Mouse (Mus musculus): ENCODE measurements around the gene Rere. TPM values are rescaled to one million over a fixed set of nuclear protein-coding genes. Genes with fewer than 3 reads are reported as not detected.
A peak's percentile ranks its signal among the peaks of the same experiment; 100 is the strongest.

Gene Rere
- total and polyA plus RNA-seq, 3 experiments: 3.1 to 36.5 (median 8.7) TPM

DNA sequence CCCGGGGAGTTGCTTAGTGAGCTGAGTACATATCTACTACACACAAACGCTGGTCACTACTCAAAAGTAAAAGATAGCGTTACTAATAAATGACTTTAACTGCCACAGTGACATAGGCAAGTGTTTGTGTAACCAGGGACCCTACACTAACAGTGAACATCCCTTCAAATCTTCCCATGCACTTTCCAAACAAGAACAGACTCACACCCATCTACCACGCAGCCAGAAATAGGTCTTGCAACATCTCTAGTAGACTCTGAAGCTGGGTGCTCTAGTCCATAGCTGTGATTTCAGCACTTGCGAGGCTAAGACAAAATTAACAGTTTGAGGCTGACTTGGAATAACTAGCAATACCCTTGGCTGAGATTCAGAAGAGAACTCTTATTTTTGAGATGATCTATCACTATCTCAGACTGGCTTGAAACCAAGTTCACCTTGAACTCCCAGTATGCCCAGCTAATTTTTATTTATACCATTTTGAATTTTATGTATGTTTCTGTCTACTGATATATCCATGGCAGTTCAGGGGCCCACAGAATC, 31.6 kb upstream of the Rere start:
- in situ Hi-C loops (cut with MboI; ENCODE audit: low pct_ligation_motif_present, low pct_unique_long_range_greater_than_20kb, low sequenced_read_pairs) (loop anchor here (10.0 kb wide), 1 partner anchor 375 kb away; no protein-coding TSS in a partner anchor), dilution Hi-C loops (cut with MboI; ENCODE audit: extremely low pct_ligation_motif_present, extremely low pct_unique_long_range_greater_than_20kb, low sequenced_read_pairs) (no loop called here)
- H3K27ac ChIP-seq (ENCODE audit: insufficient read depth, low read depth): no peak overlapping the region
- no peaks in the 10 kb centered on the region for H3K79me2 ChIP-seq (replicated peaks; ENCODE audit: control insufficient read depth, extremely low read depth, insufficient read depth, poor library complexity, severe bottlenecking)
- H3K4me2 ChIP-seq (ENCODE audit: insufficient read depth, low read depth, poor library complexity, severe bottlenecking): no peak overlapping the region
- no peak overlapping the region for H3K9ac ChIP-seq (ENCODE audit: insufficient read depth, low read depth)
- no peak for DNase-seq (ENCODE audit: extremely low read depth)
- H3K4me3 ChIP-seq (replicated peaks in 1 of 3; ENCODE audit: low read depth in 2 of 3, low read length in 2 of 3, poor library complexity in 1 of 3): no peak overlapping the region
- H3K36me3 ChIP-seq (replicated peaks in 1 of 2; ENCODE audit: control insufficient read depth in 1 of 2, insufficient read depth in 1 of 2, low read length in 1 of 2): peaks cover 61 to 85% of the 10 kb centered on the region in 2 experiments
- no peaks in the 10 kb centered on the region for H3K9me3 ChIP-seq (replicated peaks; ENCODE audit: low read length)
- H3K4me1 ChIP-seq (ENCODE audit: control insufficient read depth in 1 of 2, insufficient read depth in 2 of 2): no peaks in the 10 kb centered on the region
- no peak for TF ChIP-seq HCFC1 (IDR thresholded peaks at IDR 0.05; ENCODE audit: low read depth, low read length)
- 0 out of 2 replicates have a peak, but pooled peaks have one; percentile 23 for TF ChIP-seq POLR2A (IDR thresholded peaks at IDR 0.05; ENCODE audit: low read depth, low read length)
- no peak for TF ChIP-seq SMC3 (IDR thresholded peaks at IDR 0.05; ENCODE audit: low read depth, low read length)
- TF ChIP-seq IRF4 (IDR thresholded peaks at IDR 0.05; ENCODE audit: low read depth, low read length): no peak
- TF ChIP-seq JUN (IDR thresholded peaks at IDR 0.05; ENCODE audit: insufficient read depth, low read depth, low read length): no peak
- no peak for TF ChIP-seq MYC (IDR thresholded peaks at IDR 0.05; ENCODE audit: low read depth, low read length)
- TF ChIP-seq BHLHE40 (IDR thresholded peaks at IDR 0.05; ENCODE audit: low read depth, low read length): no peak
- no peak for TF ChIP-seq UBTF (IDR thresholded peaks at IDR 0.05; ENCODE audit: low read depth, low read length)
- TF ChIP-seq MEF2A (IDR thresholded peaks at IDR 0.05; ENCODE audit: borderline replicate concordance, low read depth, low read length): no peak
- no peak for TF ChIP-seq NELFE (IDR thresholded peaks at IDR 0.05; ENCODE audit: low read depth, low read length)
- TF ChIP-seq GABPA (IDR thresholded peaks at IDR 0.05; ENCODE audit: insufficient replicate concordance, low read depth, low read length): no peak
- no peak for TF ChIP-seq TBP (conservative IDR thresholded peaks at IDR 0.05; ENCODE audit: low read depth, low read length)
- TF ChIP-seq CTCF (conservative IDR thresholded peaks at IDR 0.05 in 1 of 2, IDR thresholded peaks at IDR 0.05 in 1 of 2; ENCODE audit: low read depth in 2 of 2, low read length in 2 of 2): no peak
- no peak; the same call in 1 of the 2 replicates for TF ChIP-seq ZMIZ1 (IDR thresholded peaks at IDR 0.05; ENCODE audit: low read depth, low read length)
- peak; percentile 34; the same call in 1 of the 2 replicates for TF ChIP-seq POLR2AphosphoS2 (IDR thresholded peaks at IDR 0.05; ENCODE audit: low read depth, low read length)
- no peak for TF ChIP-seq CHD2 (IDR thresholded peaks at IDR 0.05; ENCODE audit: low read length)
- no peak for TF ChIP-seq ZC3H11A (IDR thresholded peaks at IDR 0.05; ENCODE audit: low read depth, low read length)
- H3K27me3 ChIP-seq (replicated peaks): no peaks in the 10 kb centered on the region

DNA sequence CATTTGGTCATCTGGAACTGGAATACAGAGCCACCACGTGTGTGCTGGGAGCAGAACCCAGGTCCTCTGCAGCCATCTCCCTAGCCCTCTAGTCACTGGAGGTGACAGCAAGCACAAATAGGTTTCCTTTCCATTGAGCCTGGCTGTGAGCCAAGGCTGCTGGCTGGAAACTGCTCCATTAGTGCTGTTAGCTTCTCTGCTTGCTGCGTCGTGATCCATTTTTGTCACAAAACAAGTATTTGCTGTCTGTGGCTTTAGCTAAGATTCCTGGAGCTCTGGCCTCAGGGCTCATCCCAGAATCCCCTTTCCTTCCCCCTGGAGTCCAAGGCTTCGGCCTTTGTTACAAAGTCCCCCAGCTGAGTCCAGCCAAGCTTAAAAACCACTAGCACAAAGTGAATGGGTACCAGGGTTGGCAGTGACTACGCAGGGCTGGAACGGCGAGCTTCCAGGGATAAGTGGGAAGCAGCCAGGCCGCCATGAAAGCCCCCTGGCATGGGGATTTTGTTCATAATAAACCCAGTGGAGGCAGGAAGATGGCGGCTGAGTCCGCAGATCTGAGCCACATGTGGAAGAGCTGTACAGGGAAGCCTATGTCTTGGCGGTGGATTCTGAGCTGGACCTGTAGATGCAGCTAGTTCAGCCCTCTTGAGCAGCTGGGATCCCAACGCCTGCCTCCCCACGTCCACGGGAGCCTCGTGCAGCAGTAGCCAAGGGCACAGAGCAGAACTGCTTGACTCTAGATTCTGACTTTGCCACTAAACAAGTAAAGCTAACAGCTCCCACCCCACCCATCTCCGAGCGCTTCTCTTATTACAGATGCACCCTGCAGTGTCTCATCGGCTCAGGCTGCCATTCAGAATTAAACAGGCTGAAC, 30.7 kb upstream of the Rere start:
- DNase-seq (ENCODE audit: extremely low read depth): no peak
- dilution Hi-C loops (cut with MboI; ENCODE audit: extremely low pct_ligation_motif_present, extremely low pct_unique_long_range_greater_than_20kb, low sequenced_read_pairs) (no loop called here), in situ Hi-C loops (cut with MboI; ENCODE audit: low pct_ligation_motif_present, low pct_unique_long_range_greater_than_20kb, low sequenced_read_pairs) (loop anchor here (10.0 kb wide), 1 partner anchor 374 kb away; no protein-coding TSS in a partner anchor)
- Histone ChIP-seq H3K9ac (ENCODE audit: insufficient read depth, low read depth) (no peak overlapping the region), H3K4me1 (ENCODE audit: control insufficient read depth in 1 of 2, insufficient read depth in 2 of 2) (no peaks in the 10 kb centered on the region), H3K27me3 (replicated peaks) (no peaks in the 10 kb centered on the region), H3K4me3 (replicated peaks in 1 of 3; ENCODE audit: low read depth in 2 of 3, low read length in 2 of 3, poor library complexity in 1 of 3) (no peak overlapping the region), H3K36me3 (replicated peaks in 1 of 2; ENCODE audit: control insufficient read depth in 1 of 2, insufficient read depth in 1 of 2, low read length in 1 of 2) (peaks cover 52 to 85% of the 10 kb centered on the region in 2 experiments), H3K9me3 (replicated peaks; ENCODE audit: low read length) (no peaks in the 10 kb centered on the region), H3K27ac (ENCODE audit: insufficient read depth, low read depth) (no peak overlapping the region), H3K4me2 (ENCODE audit: insufficient read depth, low read depth, poor library complexity, severe bottlenecking) (no peak overlapping the region), H3K79me2 (replicated peaks; ENCODE audit: control insufficient read depth, extremely low read depth, insufficient read depth, poor library complexity, severe bottlenecking) (no peaks in the 10 kb centered on the region)
- peak; percentile 48 for TF ChIP-seq POLR2AphosphoS2 (IDR thresholded peaks at IDR 0.05; ENCODE audit: low read depth, low read length)
- no peak for TF ChIP-seq USF1 (IDR thresholded peaks at IDR 0.05; ENCODE audit: low read depth, low read length)
- TF ChIP-seq MEF2A (IDR thresholded peaks at IDR 0.05; ENCODE audit: borderline replicate concordance, low read depth, low read length): no peak
- TF ChIP-seq POLR2A (IDR thresholded peaks at IDR 0.05; ENCODE audit: low read depth, low read length): no peak; the same call in 1 of the 2 replicates

Measured in CH12.LX (cell line).